Mouse (Mus musculus): ENCODE measurements around the gene Prkd3. TPM values are rescaled to one million over a fixed set of nuclear protein-coding genes. Genes with fewer than 3 reads are reported as not detected.

Prkd3 gene
- polyA plus RNA-seq, 1 experiment = 9.9 TPM

DNA sequence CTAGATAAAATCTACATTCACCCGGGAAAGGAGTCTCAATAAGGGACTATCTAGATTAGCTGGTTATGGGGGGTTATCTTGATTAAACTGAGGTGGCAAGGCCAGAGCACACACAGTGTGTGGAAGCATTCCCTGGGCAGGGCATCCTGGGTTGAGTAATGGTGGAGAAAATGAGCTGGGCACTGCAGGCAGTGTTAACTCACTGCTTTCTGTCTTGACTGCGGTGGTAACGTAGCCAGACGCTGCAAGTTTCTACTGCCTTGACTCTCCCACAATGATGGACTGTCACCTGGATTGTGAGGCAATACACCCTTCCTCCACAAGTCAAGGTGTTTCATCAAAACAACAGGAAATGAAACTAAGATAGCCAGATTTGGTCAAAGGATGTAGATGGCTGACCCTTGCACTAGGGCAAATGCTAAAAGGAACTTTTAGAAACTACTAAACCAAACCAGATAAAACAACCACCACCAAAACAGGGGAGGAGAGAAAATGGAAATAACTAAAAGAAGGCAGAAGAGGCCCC lies 20.8 kb downstream of the Prkd3 start:
- no peak for DNase-seq (ENCODE audit: low read depth)

DNA sequence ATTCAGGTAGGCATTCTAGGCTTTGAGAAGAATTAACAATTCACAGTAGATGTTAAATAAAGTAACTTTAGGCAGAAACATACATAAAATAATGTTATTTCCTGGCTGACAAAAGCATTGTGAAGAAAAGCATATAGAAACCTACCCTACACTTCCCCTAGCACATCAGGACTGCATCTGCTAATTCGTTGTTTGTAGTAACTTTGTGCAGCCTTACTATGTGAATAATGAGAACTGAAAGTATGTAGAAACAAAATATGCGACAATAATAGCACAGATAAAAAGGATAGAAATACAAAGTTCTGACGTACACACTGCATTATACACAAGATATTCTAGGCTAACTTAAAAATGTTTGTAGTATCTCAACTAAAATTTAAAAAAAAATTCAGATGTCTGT lies 21.4 kb downstream of the Prkd3 start:
- no peak for DNase-seq (ENCODE audit: low read depth)

DNA sequence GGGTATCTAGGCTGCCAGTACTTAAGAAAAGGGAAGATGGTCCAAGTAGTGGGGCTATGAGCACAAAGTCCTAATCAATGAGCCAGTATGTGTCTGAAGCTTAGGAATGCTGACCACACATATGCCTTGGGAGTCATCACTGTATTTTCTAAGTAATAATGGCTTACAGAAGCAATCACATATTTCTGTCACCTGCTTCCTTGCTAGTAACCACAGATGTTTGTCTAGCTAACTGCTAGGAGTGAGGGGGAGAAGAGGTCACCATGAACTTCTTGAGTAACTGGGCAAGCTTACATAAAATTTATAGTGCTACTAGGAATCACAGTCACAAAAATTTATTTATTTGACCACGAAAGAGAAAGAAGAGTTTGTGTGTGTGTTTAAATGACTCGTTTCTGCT lies 22.5 kb downstream of the Prkd3 start:
- DNase-seq (ENCODE audit: low read depth) = no peak

DNA sequence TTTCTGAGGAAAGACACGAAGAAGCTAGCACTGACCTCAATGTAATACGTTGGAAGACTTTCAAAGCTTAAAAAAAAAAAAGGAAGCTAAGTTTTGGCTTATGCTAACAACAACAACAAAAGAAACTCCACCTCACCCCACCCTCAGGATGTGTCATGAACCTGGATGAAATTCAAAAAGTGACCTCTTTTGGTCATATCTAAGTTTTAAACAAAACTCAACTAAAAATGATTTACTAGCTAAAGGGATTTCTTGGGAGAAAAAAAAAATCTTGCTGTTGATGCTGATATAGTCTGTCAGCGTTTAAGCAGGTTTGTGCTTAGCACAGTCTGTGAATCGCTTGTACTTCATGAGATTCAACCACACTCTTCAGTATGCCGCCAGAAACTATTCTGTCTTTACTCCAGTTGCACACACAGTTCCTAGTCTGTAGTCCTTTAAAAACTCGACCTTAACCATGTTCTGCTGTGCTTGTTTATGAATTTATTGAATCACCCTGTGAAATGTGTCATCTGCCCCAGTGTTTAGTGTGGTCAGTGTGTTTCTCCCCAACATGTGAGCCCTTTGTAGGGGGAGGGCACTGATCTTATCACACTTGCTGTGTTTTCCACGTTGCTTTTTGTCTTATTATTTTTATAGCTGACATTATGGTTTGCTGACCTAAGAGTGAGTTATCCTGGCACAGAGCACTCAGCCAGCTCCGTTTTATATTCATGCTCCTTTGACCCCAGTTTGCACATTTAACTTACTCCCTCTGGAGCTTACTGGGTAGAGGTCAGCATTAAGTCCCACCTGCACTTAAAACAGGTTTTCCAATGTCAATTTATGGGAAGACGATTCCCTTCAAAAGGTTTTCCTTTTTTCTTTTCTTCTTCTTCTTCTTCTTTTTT lies 25.4 kb downstream of the Prkd3 start:
- no peak for DNase-seq (ENCODE audit: low read depth)

DNA sequence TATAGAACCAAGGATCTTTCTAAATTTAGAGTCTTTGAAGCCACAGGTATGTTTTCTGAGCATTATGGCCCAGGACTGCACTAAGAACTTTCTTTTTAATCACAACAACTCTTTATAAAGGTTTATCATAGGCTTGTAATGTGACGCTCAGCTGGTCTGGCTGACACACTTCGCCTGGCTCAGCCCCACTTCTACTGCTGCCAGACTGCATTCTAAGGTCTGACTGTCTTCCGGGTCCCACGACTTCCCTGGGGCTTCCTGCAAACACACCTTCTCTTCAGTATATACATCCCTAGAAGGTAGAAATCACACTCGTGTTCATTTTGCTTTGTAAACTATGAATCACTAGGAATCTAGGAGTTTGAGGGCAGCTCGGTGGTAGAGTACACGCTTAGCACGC lies 26.2 kb downstream of the Prkd3 start:
- DNase-seq (ENCODE audit: low read depth) = no peak

DNA sequence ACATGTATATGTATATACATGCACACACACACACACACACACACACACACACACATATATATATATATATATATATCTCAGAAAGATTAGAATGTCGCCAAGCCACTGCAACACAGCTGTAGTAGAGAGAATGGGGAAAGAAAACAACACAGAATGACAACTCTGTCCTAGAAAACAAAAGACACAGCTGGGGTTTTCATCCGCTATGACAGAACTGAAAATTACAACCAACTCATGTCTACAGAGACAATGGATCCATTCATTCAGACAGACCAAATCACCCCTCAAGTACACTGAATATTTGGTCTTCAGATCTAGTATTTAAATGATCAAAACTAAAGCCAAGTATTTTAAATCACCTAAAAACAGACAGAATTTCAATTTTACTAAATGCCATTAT lies 26.9 kb downstream of the Prkd3 start:
- DNase-seq (ENCODE audit: low read depth) = no peak

DNA sequence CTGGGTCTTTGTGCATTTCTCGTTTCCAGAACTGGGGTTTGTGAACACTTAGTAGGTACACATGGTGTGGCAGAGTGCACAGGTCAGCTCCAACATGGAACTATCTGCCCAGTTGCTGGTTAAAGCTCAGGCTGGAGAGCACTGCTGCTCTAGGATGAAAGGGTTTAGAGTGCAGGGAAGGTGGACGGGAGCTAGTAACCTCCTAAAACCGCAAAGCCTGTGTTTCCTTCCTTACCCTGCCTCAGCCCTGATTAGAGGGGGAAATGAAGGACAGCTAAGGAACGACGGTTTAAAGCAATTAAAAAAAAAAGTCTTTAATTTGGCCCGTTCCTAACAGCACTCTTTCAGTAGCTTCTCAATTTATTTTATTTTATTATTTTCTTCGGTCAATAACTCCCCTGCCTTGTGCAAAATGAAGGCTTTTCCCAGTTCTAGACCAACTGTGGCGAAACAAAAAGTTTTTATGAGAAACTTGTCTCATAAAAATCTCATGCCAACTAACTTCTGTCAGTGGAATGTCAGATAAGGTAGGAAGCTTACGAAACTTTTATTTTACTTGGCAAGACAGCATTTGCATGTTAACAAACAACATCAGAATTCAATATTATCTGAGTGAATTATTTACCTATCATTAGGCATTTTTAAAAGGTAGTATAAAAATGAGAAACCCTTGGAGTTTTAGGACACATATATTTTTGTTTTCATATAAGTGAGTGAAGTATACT lies 28.2 kb downstream of the Prkd3 start:
- DNase-seq (ENCODE audit: low read depth) = no peak

DNA sequence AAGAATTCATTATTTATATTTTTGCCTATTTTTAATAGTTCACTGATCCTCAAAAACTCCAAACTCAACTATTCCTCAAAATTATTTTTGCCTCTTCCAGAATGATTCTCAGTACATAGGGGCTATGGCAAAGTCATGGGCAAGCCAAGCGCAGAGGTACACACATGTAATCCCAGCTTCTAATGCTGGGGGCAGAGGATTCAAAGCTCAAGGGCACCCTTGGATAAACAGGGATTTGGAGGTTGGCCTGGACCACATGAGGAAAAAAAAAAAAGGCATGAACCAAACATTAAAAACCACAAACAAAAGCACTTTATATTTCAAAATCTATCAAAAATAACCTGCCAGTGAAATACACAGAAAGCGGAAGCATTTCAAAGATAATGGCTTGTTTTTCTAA lies 29.1 kb downstream of the Prkd3 start:
- no peak for DNase-seq (ENCODE audit: low read depth)

DNA sequence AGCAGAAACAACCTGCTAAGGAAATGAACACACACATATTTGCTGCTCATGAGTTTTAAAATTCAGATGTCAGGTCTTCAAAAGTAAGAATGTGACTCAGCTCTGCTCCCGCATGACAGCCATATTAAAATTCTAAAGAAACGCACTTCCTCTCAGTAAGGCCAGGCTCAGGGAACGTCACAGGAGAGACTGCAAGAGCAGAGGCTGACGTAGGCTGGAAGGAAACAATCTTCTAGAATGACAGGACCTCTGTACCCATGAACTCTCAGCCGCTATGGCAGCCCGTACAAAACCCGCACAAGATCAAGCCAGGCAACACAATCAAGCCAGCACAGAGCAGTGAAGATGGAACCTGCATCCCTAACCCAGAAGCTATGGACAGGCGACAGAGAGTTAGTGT lies 31.6 kb downstream of the Prkd3 start:
- DNase-seq (ENCODE audit: low read depth) = no peak

DNA sequence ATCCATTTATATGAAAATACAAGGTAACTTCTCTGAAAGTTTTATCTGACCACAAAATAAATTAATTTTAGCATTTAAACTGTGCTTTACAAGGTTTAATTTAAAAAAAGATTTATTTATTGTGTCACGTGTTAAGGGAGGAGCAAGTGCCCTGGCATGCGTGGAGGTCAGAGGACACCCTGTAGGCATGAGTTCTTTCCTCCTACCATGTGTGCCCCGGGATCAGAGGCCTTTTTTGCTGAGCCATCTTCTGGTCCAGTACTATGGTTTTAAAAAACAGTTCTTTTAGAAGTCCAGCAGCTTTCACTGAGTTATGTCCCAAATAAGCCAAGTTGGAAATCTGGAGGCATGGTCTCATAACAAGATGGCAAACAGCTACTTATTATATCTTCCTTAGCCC lies 36.9 kb downstream of the Prkd3 start:
- no peak for DNase-seq (ENCODE audit: low read depth)

DNA sequence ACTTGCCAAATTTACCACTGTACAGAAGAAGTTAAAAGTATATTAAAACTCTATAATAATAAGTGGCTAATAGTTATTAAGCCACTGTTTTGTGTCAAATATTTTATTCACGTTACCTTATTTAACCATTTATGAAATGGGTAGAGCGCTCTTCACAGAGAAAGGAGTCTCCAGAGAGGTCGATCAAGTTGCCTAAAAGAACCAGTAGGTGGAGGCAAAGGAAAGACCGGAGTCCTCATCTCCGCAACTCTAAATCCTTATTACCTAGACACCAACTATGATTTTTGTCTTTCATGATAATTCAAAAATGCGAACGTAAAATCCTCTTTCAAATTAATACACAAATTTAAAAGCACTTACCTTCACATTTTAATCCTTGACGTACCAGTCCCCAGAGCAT lies 37.5 kb downstream of the Prkd3 start:
- no peak for DNase-seq (ENCODE audit: low read depth)

DNA sequence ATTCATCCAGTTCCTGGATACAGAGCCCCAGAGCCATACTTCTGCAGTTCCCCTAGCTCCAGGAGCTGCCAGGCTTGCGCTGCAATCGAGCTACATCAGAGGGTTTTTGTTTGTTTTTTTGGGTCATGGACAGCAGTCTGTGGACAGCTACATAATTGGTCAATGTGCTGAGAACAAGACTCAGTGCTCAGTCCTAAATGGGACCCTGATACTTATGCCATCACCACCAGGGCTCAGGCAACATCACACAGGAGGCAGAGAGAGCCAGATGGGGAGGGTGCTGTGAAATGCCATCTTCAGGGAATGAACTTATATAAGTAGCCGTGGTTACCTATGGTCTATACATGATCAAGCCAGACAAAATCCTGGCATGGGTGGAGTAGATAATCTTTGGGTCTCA lies 52.1 kb downstream of the Prkd3 start:
- DNase-seq (ENCODE audit: low read depth) = no peak

DNA sequence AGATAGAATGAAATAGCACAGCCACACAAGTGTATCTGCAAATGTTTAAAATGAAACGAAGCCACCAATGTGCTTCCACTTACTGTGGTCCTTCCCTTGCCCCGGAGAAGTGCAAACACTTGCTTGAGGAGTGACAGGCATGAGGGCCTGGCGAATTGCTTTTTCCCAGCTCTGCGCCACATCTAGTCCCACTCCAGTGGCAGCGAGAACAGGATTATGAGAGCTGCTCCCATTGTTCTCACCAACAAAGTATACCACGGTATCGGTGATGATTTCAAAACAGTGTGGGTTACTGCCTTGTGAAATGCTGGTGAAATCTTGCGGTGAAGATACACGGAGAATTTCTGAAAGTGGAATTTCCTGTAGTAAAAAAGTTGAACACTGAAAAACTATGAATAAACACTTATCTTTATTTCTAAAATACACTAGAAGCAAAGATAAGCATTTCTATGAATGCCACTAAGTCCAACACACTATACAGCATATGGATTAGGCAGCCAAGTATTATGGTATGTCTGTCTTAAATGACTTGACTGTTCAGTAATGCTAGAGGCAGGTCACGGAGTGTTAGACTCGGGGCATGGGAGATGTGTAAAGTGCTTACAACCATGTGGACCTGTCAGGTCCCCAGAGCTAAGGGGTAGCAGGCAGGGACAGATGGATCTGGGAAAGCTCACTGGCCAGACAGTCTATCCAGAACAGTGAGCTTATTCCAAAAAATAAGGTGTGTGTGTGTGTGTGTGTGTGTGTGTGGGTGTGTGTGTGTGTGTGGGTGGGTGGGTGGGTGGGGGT lies 54.3 kb downstream of the Prkd3 start:
- no peak for DNase-seq (ENCODE audit: low read depth)

DNA sequence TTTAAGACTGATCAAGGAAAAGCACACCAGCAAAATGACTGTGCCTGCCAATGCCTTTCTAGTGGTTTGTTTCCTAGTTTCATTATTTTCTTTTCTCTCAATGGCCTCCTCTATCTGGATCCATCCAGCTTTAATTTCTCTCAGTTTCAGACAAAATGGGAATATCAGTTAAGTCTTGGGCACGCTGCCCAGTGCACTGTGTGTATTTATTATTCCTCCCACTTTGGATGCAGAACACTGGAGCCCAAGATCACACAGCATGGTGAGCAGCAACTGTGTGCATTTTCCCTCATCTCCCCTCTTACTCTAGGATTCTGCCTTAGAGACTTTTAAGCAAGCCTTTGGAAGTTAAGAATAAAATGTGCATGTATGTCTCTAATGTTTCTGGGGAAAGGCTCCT lies 56.2 kb downstream of the Prkd3 start:
- DNase-seq (ENCODE audit: low read depth) = no peak

DNA sequence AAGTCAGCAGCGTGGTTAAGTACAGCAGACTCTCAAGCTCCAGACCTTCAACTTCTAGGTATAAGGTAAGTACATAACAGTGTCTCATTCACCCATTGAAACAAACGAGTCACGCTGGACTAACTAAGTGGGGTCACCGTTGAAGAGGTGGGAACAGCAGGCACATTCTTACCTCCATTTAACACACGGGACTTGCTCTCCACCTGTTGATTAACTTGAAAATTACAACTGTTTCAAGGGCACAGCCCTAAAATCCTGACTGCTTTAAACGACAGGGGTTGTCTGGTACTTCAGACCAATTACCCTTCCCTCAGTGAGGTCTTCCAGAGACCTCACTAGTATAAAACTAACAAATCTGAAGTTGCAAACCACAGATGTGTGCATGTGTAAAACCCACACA lies 61.1 kb downstream of the Prkd3 start:
- no peak for DNase-seq (ENCODE audit: low read depth)

DNA sequence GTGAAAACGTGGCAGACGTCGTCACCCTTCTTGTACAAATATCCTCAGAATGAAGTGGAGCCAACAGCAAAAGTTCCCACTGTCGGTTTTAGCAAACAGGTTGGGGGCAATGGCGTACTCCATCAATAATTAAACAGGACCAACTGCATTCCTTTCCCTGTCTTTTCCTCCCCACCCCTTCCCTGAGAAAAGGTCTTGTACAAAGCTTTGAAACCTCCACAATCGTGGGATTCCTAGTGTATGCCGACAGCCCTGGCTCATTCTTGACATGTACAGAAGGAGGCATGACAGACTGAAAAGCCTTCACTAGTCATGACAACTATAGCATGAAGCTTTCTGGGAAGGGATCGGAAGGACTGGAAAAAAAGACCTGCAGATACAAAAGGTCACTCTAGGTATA lies 67.4 kb downstream of the Prkd3 start:
- no peak for DNase-seq (ENCODE audit: low read depth)

DNA sequence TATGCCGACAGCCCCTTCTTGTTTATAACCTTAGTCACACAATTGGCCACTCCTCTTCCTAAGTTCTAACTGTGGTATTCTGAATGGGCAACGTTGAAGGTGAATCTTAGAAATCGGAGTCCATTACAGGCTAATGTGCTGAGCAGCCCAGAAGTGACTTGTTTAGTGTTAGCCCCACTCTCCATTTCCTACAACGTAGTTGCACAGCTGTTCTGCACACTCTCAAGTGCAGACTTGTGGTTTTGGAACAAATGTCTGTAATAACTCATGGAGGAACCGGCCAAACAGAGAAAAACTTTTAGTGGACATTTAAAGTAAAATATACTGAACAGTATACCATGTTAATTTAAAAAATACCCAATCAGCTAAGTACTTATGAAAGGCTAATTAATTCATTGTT lies 68.5 kb downstream of the Prkd3 start:
- no peak for DNase-seq (ENCODE audit: low read depth)

DNA sequence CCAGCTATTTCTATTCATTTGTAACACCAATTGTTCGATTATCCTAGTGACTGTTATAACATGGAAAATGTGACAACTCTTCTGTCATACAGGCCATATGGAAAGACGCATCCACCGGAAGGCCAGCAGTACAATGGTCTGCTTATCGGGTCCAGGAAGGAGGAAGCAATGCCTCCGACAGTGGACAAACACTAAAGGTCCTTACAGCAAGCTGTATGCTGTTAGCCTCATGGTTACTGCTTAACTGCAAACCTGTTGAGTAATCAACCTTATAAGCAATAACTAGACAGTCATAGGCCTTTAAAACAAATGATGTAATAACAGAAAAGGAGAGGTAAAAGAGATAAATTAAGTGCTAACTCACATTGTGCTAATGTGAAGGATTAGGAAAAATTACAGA lies 69.4 kb downstream of the Prkd3 start:
- DNase-seq (ENCODE audit: low read depth) = no peak

DNA sequence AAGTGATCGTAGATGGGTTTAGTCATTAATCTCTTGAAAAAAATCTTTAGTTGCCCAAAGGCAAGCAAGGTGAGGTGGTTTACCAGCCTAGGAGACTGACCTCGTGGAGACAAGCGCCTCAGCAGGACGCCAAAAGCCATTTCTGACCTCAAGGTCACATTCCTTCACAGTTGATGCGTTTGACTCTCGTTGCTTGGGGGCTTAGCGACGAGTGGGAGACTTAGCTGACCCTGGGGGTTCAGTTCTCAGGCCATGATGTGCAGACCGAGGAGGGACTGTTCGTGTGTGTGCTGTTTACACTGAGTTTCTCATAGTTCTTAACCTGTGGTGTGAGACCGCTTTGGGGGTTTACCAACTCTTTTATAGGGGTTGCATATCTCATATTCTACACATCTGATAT lies 78.0 kb downstream of the Prkd3 start:
- no peak for DNase-seq (ENCODE audit: low read depth)

DNA sequence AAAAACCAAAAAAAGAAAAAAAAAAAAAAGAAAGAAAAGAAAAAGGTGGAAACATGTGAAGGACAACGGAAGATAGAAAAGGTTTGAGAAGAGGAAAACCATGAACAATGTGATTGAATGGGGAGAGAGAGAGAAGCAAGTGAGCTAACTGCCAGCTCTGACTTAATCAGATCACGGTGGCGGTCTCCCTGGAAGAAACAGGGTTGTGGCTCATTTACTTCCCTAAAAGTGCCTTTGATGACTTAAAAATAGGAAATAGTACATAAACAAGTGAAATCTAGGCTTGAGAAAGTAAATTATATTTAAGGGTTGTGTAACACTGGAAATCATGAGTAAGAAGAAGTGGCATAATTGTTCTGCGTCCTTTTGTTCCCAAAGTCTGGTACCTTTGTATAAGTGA lies 81.7 kb downstream of the Prkd3 start:
- no peak for DNase-seq (ENCODE audit: low read depth)

DNA sequence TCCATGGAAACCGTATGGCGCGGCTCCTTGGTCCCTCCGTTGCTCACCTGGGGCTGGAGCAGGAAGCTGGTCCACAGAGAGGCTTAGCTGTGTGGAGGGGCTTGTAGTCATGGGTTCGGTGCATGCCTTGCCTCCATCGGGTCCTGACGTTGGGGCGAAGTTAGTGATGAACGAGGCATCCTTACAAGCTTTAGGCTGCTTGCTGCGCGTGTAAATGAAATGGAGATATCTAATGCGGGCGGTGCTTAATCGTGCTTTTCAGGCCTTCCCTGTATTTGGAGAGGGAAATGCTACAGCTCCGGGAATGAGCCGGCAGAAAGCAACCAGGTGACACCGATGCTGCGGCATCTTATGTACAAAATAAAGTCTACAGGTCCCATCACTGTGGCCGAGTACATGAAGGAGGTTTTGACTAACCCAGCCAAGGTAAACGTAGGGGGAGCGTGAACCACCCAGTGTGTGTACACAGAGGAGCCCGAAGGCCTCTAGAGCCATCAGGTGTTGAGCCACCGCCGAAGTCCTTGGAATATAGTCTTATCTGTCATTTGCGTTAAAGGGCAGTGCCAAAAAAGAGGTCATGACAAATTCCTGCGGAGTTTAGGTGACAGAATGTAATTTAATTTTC lies 83.3 kb downstream of the Prkd3 start:
- no peak for DNase-seq (ENCODE audit: low read depth)

Data from gonadal fat pad, adult 2 months (tissue).